Mouse (Mus musculus): ENCODE measurements around the gene Plxna2. TPM values are rescaled to one million over a fixed set of nuclear protein-coding genes. Genes with fewer than 3 reads are reported as not detected.

Gene Plxna2
- polyA plus RNA-seq, 1 experiment, result 9.7 TPM

GRCm38 (mm10) chr1:194660426-194661119, 42.6 kb downstream of the Plxna2 start:
- no peak for DNase-seq (ENCODE audit: low spot score)

DNA sequence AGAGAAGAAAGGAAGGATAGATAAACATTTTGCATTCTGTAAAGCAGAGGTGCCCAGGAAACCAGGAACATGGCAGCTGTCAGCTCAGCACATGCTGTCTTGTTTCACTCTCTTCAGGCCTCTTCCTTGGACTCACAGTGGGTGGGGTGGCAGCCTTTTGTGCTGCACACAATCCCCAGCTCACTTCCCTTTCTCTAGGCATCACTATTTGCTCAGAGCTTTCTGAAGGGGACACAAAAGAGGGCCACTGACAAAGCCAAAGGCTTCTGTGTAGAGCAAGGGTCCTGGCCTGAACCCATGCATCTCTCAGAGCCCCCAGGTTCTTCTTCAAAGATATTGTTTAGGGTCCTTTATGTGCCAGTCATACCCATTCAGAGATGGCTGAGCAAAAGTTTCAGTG, 45.0 kb downstream of the Plxna2 start:
- no peak for DNase-seq (ENCODE audit: low spot score)

GRCm38 (mm10) chr1:194665715-194666114, 47.7 kb downstream of the Plxna2 start:
- DNase-seq (ENCODE audit: low spot score), result no peak

DNA sequence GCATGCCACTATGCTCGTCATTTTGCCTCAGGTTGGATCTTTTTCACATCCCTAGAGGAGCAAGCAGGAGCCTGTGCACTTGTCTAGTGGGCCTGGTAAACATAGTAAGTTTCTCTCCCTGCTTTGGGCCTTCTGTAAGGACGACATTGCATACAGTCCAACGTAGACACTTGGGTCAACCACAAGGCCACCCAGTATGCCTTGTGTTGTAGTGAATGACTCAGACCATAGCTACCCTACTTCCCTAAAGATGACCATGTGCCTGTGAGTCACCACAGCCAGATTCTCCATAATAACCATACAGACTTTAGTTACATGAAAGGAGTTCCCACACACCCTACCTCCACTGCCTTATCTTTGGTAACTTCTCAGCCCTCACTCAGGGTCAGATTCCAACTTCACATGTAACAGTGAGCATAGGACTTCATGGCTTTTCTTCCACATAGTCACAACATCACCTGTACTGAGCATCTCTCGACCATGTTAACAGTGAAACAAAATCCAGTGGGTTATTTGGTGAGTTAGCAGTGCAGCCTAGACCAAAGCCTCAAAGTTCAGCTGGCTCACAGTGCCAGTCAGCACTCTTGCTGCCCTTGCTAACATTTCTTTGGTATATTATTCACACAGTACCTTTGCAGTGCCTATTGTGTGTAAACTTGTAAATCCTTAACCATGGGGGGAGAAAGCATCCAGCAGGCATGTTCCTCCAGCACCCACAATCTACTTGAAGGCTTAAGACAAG, 53.9 kb downstream of the Plxna2 start:
- DNase-seq (ENCODE audit: low spot score), result no peak

GRCm38 (mm10) chr1:194672525-194672894, 54.5 kb downstream of the Plxna2 start:
- no peak for DNase-seq (ENCODE audit: low spot score)

DNA sequence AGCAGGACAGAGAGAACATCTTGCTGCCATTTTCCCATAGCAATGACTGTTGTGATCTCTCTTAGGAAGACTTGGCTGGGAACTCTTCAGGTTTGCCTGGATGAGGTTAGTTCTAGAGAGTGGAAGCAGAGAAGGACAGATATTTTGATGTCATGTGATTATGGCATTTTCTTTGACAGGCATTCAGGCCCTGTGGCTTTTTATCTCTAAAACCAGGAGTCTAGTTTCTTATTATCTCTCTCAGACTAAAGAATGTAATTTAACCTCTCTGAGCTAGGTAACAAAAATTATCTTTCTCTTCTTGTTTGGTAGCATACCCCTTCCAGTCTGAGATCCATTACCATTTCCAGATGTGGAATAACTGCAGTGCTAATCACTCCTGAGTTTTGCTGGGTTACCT, 55.2 kb downstream of the Plxna2 start:
- DNase-seq (ENCODE audit: low spot score), result no peak

- no peak for DNase-seq (ENCODE audit: low spot score)
Measured at GRCm38 (mm10) chr1:194675106-194675890, 57.3 kb downstream of the Plxna2 start.

DNA sequence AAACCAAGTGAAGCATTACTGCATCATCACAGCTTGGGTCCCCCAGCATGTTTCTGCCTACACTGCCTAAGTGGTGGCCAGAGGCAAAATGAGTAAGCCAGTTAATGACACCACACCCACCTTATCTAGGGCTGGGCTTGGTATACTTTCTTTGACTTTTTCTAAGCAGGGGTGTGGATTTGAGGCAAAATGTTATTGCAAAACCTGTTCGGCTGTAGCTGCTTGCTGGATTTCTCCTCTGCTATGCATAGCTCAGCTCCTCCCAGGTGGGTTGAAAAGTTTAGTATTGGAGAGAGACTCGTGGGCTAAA, 57.8 kb downstream of the Plxna2 start:
- DNase-seq (ENCODE audit: low spot score), result no peak

DNA sequence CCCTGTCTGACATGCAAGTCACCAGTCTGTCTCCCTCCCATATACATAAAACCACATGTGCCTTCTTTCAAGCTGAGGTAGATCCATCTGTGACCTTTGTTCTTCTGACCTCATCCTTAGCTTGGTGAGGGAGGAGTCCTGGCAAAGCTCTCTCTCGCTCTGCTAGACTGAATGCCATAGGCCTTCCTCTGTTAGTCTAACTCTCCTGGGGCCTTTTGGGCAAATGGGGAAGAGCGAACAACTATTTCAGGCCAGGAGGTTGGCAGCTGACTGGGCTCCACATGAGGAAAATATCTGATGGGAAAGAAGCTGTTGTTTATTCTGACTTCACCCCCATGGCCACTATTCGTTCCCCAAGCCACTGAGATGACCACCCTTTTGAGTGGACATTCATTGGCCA, 59.9 kb downstream of the Plxna2 start:
- DNase-seq (ENCODE audit: low spot score), result no peak

DNA sequence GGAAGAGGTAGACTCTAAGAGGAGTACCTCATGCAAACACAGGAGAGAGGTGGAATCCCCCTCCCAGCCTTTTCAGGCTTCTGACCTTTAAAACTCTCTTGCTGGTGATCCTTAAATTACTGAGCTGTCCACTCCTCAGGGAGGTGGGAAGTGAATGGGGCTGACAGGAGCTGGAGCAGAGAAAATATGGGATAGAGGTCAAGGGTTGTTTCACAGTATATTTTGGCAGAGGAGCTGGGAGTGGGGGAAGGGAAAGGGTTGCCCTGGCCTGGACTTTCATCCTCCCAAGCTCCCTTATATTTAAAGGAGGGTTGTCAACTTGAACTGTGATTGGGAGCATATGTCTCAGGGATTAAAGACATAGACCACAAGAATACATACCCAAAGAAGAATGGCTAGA, 61.1 kb downstream of the Plxna2 start:
- no peak for DNase-seq (ENCODE audit: low spot score)

GRCm38 (mm10) chr1:194680136-194680535, 62.1 kb downstream of the Plxna2 start:
- DNase-seq (ENCODE audit: low spot score), result no peak

DNA sequence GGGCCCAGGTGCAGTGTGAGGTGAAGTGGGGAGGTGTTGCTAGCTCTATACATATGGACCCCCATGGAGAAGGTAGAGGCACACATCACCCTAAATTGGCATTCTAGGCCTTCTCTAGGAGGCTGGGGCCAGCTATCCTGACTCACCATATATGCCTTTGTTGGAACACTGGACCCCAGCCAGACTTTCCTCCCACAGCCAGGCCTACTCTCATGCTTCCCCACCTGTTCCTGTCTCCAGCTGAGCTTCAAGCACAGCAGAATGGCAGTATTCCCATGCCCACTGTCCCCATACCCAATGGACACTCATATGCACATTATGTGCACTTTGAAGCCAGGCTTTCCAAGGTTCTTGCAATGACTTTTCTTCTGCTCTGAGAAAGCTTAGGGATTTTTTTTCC, 64.0 kb downstream of the Plxna2 start:
- no peak for DNase-seq (ENCODE audit: low spot score)

GRCm38 (mm10) chr1:194683132-194683531, 65.1 kb downstream of the Plxna2 start:
- no peak for DNase-seq (ENCODE audit: low spot score)

- no peak for DNase-seq (ENCODE audit: low spot score)
Measured at GRCm38 (mm10) chr1:194685896-194686295, 67.9 kb downstream of the Plxna2 start.

DNA sequence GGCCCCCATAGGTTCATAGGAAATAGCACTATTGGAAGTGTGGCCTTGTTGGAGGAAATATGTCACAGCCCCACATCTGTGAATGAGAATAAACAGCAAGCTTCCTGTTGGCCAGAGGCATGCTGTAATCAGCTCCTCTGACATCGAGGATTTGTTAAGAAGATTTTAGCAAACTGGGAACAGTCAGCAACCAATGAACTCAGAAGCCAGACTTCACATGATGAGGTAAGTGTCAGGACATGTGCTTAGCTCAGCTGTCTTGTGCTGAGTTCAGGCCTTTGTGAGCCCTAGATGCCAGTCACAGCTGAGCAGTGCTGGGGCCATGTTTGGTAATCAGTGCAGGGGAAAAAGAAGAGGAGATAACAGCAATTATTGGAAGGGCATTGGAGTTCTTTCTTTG, 69.7 kb downstream of the Plxna2 start:
- no peak for DNase-seq (ENCODE audit: low spot score)

DNA sequence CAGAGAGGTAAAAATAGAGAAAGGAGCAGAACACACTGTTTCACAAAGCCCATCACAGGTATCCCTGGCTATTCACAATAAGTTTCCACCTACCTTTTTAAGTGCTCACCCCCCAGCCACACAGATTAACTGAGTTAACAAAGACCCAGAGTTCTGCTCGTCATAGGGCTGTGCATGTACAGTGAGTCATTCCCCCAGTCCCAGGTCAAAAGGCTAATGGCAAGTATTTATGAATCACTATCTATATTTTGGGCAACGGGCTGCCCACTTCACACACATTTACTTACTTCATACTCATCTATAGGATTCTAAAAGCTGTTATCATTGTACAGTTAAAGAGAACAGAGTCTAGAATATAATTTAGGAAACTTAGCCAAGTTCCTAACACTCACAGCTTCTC, 70.1 kb downstream of the Plxna2 start:
- no peak for DNase-seq (ENCODE audit: low spot score)

- DNase-seq (ENCODE audit: low spot score), result no peak
Measured at GRCm38 (mm10) chr1:194693063-194693462, 75.0 kb downstream of the Plxna2 start.

DNA sequence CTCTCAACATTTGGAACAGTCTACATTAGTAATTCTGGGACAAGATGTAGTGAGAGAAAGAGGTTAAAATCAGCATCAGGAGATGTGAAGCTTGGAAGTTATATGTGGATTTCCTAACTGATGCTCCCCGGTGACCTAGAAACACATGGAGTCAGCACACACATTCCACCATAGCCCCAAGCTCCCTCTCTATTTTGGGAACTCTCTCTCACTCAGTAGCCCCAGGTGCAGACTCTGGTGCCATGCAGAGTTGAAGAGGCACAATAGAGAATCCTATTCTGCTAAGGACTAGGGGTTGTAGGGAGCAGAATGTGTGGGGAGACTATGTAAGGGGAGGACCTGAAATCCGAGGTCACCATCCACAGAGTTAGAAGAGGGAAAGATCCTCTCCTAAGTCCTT, 75.5 kb downstream of the Plxna2 start:
- no peak for DNase-seq (ENCODE audit: low spot score)

GRCm38 (mm10) chr1:194694805-194695204, 76.8 kb downstream of the Plxna2 start:
- no peak for DNase-seq (ENCODE audit: low spot score)

- no peak for DNase-seq (ENCODE audit: low spot score)
Measured at GRCm38 (mm10) chr1:194697439-194697838, 79.4 kb downstream of the Plxna2 start.

DNA sequence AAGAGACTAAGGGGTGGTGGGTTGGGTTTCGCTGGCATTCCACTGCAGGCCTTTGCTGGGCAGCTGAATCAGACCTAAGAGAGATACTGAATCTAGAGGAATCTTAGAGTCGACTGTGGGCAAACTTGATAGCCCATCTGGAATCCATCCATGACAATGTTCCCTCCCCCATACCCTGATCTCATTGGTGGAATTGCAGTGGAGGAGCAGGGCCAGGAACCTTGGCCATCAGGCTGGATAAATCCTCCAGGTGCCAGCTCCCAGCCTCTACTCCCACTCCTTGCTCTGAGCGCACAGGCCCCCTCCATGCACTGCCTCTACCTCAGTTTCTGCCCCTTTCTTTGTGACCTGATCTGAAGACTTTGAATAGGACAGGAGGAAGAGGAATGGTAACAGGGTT, 81.3 kb downstream of the Plxna2 start:
- DNase-seq (ENCODE audit: low spot score), result no peak

DNA sequence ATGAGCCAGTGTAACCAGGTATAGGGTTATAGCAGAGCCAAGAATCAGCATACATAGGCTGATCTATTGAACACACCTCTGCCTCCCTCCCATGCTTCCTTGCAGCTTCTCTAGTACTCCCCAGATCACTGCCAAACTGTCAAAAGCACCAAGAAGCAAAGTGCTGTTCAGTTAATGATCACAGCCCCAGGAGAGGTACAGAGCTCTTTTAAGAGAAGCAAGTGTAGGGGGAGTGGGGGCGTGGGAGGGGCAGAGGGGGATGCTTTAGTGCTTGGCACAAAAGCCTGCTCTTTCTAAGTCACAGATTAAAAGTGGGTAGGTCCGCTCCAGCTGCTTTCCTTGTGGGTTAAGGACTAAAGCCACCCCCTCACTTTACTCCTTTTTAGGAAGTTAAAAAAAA, 85.2 kb downstream of the Plxna2 start:
- DNase-seq (ENCODE audit: low spot score), result no peak
